Mouse (Mus musculus): ENCODE measurements around the gene Olfr435. TPM values are rescaled to one million over a fixed set of nuclear protein-coding genes. Genes with fewer than 3 reads are reported as not detected.
"Not testable (repeated sequence)": the region's sequence is repeated elsewhere in the genome, so short reads cannot be mapped to it uniquely, and the experiment has no call there.

Gene Olfr435
- polyA plus RNA-seq, 1 experiment from 2014 or later: not detected

- DNase-seq (ENCODE audit: low spot score) (no peak), ATAC-seq (ENCODE audit: low read depth) (no peak)
- H3K4me1 ChIP-seq (ENCODE audit: control insufficient read depth, insufficient read depth, low read length): no peaks in the 10 kb centered on the region
- H3K36me3 ChIP-seq (ENCODE audit: control insufficient read depth, insufficient read depth, low read length): no peaks in the 10 kb centered on the region
- H3K4me3 ChIP-seq (ENCODE audit: low read depth, low read length): no peak overlapping the region
- H3K9ac ChIP-seq (ENCODE audit: low read depth, low read length): no peak overlapping the region
- H3K27ac ChIP-seq (replicated peaks; ENCODE audit: low read depth, low read length): no peak overlapping the region
- no peak overlapping the region for H3K4me2 ChIP-seq (ENCODE audit: low read depth, low read length)
- H3K9me3 ChIP-seq (ENCODE audit: control insufficient read depth, low read length): no peaks in the 10 kb centered on the region
- H3K27me3 ChIP-seq (replicated peaks; ENCODE audit: control insufficient read depth, insufficient read depth, low read length): no peaks in the 10 kb centered on the region
Measured at GRCm38 (mm10) chr6:43202786-43203185, 5.8 kb downstream of the Olfr435 start.

- H3K4me3 ChIP-seq (ENCODE audit: low read depth, low read length): no peak overlapping the region
- DNase-seq (ENCODE audit: low spot score): no peak
- no peaks in the 10 kb centered on the region for H3K9me3 ChIP-seq (ENCODE audit: control insufficient read depth, low read length)
- no peak overlapping the region for H3K4me2 ChIP-seq (ENCODE audit: low read depth, low read length)
- H3K27ac ChIP-seq (replicated peaks; ENCODE audit: low read depth, low read length): no peak overlapping the region
- H3K27me3 ChIP-seq (replicated peaks; ENCODE audit: control insufficient read depth, insufficient read depth, low read length): no peaks in the 10 kb centered on the region
- ATAC-seq (ENCODE audit: low read depth): no peak
- H3K9ac ChIP-seq (ENCODE audit: low read depth, low read length): no peak overlapping the region
- H3K4me1 ChIP-seq (ENCODE audit: control insufficient read depth, insufficient read depth, low read length): no peaks in the 10 kb centered on the region
- H3K36me3 ChIP-seq (ENCODE audit: control insufficient read depth, insufficient read depth, low read length): no peaks in the 10 kb centered on the region
- WGBS: 35% methylated on average over 2 of the region's 2 CpGs
Measured at GRCm38 (mm10) chr6:43205355-43205754, 8.4 kb downstream of the Olfr435 start.

GRCm38 (mm10) chr6:43212873-43213272 is 15.9 kb downstream of the Olfr435 start, which contains the start of gene Olfr434:
Gene Olfr434, plus strand, starts transcription at chr6:43213021.
- not testable (repeated sequence) for H3K27ac ChIP-seq (replicated peaks; ENCODE audit: low read depth, low read length); H3K9ac ChIP-seq (ENCODE audit: low read depth, low read length); H3K4me2 ChIP-seq (ENCODE audit: low read depth, low read length); H3K27me3 ChIP-seq (replicated peaks; ENCODE audit: control insufficient read depth, insufficient read depth, low read length); H3K4me1 ChIP-seq (ENCODE audit: control insufficient read depth, insufficient read depth, low read length); ATAC-seq (ENCODE audit: low read depth); DNase-seq (ENCODE audit: low spot score); H3K4me3 ChIP-seq (ENCODE audit: low read depth, low read length); H3K36me3 ChIP-seq (ENCODE audit: control insufficient read depth, insufficient read depth, low read length); H3K9me3 ChIP-seq (ENCODE audit: control insufficient read depth, low read length)

- not testable (repeated sequence) for H3K9ac ChIP-seq (ENCODE audit: low read depth, low read length); H3K9me3 ChIP-seq (ENCODE audit: control insufficient read depth, low read length); H3K27me3 ChIP-seq (replicated peaks; ENCODE audit: control insufficient read depth, insufficient read depth, low read length); DNase-seq (ENCODE audit: low spot score); H3K4me3 ChIP-seq (ENCODE audit: low read depth, low read length); H3K36me3 ChIP-seq (ENCODE audit: control insufficient read depth, insufficient read depth, low read length); H3K4me1 ChIP-seq (ENCODE audit: control insufficient read depth, insufficient read depth, low read length); H3K4me2 ChIP-seq (ENCODE audit: low read depth, low read length); ATAC-seq (ENCODE audit: low read depth); H3K27ac ChIP-seq (replicated peaks; ENCODE audit: low read depth, low read length)
- WGBS: 80% methylated on average over 1 of the region's 1 CpGs
Measured at GRCm38 (mm10) chr6:43231255-43231654, 34.3 kb downstream of the Olfr435 start, which contains the start of gene Olfr47. Gene Olfr47, plus strand, starts transcription at chr6:43231529.

- DNase-seq (ENCODE audit: low spot score) (peak; percentile 24), ATAC-seq (ENCODE audit: low read depth) (no peak)
- Histone ChIP-seq H3K9me3 (ENCODE audit: control insufficient read depth, low read length) (no peaks in the 10 kb centered on the region), H3K9ac (ENCODE audit: low read depth, low read length) (no peak overlapping the region), H3K4me3 (ENCODE audit: low read depth, low read length) (no peak overlapping the region), H3K4me2 (ENCODE audit: low read depth, low read length) (no peak overlapping the region), H3K27me3 (replicated peaks; ENCODE audit: control insufficient read depth, insufficient read depth, low read length) (no peaks in the 10 kb centered on the region), H3K36me3 (ENCODE audit: control insufficient read depth, insufficient read depth, low read length) (no peaks in the 10 kb centered on the region), H3K4me1 (ENCODE audit: control insufficient read depth, insufficient read depth, low read length) (no peaks in the 10 kb centered on the region), H3K27ac (replicated peaks; ENCODE audit: low read depth, low read length) (no peak overlapping the region)
- 15% methylated on average over 4 of the region's 4 CpGs for WGBS
Measured at GRCm38 (mm10) chr6:43242061-43242460, 45.1 kb downstream of the Olfr435 start.

- H3K9me3 ChIP-seq (ENCODE audit: control insufficient read depth, low read length): no peaks in the 10 kb centered on the region
- H3K4me3 ChIP-seq (ENCODE audit: low read depth, low read length): no peak overlapping the region
- WGBS: 50% methylated on average over 3 of the region's 3 CpGs
- no peak overlapping the region for H3K9ac ChIP-seq (ENCODE audit: low read depth, low read length)
- no peak overlapping the region for H3K4me2 ChIP-seq (ENCODE audit: low read depth, low read length)
- H3K36me3 ChIP-seq (ENCODE audit: control insufficient read depth, insufficient read depth, low read length): no peaks in the 10 kb centered on the region
- no peak overlapping the region for H3K27ac ChIP-seq (replicated peaks; ENCODE audit: low read depth, low read length)
- H3K27me3 ChIP-seq (replicated peaks; ENCODE audit: control insufficient read depth, insufficient read depth, low read length): no peaks in the 10 kb centered on the region
- H3K4me1 ChIP-seq (ENCODE audit: control insufficient read depth, insufficient read depth, low read length): no peaks in the 10 kb centered on the region
- ATAC-seq (ENCODE audit: low read depth) (no peak), DNase-seq (ENCODE audit: low spot score) (no peak)
Measured at GRCm38 (mm10) chr6:43247396-43247795, 50.5 kb downstream of the Olfr435 start.

GRCm38 (mm10) chr6:43252994-43253393 is 56.0 kb downstream of the Olfr435 start:
- no peaks in the 10 kb centered on the region for H3K4me1 ChIP-seq (ENCODE audit: control insufficient read depth, insufficient read depth, low read length)
- 86% methylated on average over 1 of the region's 1 CpGs for WGBS
- no peaks in the 10 kb centered on the region for H3K9me3 ChIP-seq (ENCODE audit: control insufficient read depth, low read length)
- H3K9ac ChIP-seq (ENCODE audit: low read depth, low read length): no peak overlapping the region
- no peak for ATAC-seq (ENCODE audit: low read depth)
- H3K27ac ChIP-seq (replicated peaks; ENCODE audit: low read depth, low read length): no peak overlapping the region
- H3K4me2 ChIP-seq (ENCODE audit: low read depth, low read length): no peak overlapping the region
- no peaks in the 10 kb centered on the region for H3K36me3 ChIP-seq (ENCODE audit: control insufficient read depth, insufficient read depth, low read length)
- no peaks in the 10 kb centered on the region for H3K27me3 ChIP-seq (replicated peaks; ENCODE audit: control insufficient read depth, insufficient read depth, low read length)
- DNase-seq (ENCODE audit: low spot score): no peak
- H3K4me3 ChIP-seq (ENCODE audit: low read depth, low read length): no peak overlapping the region

Other genes with a start within 250 kb of the Olfr435 start
- 0.11 TPM in 1 of 2 replicates, not detected in the other for gene Olfr444, start 248.1 kb upstream of the Olfr435 start, polyA plus RNA-seq (2014; fragmentation: Nextera tagmentation; extraction: Ambion mirVana)
- gene Olfr441, start 90.8 kb upstream of the Olfr435 start, polyA plus RNA-seq (2014; fragmentation: Nextera tagmentation; extraction: Ambion mirVana): not detected in 2 replicates
- not detected in 2 replicates for gene Olfr237-ps1, start 50.6 kb upstream of the Olfr435 start, polyA plus RNA-seq (2014; fragmentation: Nextera tagmentation; extraction: Ambion mirVana)
- not detected in 2 replicates for gene Olfr437, start 33.9 kb upstream of the Olfr435 start, polyA plus RNA-seq (2014; fragmentation: Nextera tagmentation; extraction: Ambion mirVana)
- gene Olfr13, start 25.0 kb upstream of the Olfr435 start, polyA plus RNA-seq (2014; fragmentation: Nextera tagmentation; extraction: Ambion mirVana): not detected in 2 replicates
- gene Olfr434, start 15.9 kb downstream of the Olfr435 start, polyA plus RNA-seq (2014; fragmentation: Nextera tagmentation; extraction: Ambion mirVana): not detected in 2 replicates
- gene Olfr47, start 34.4 kb downstream of the Olfr435 start, polyA plus RNA-seq (2014; fragmentation: Nextera tagmentation; extraction: Ambion mirVana): not detected in 2 replicates
- gene Arhgef5, start 68.4 kb downstream of the Olfr435 start, polyA plus RNA-seq (2014; fragmentation: Nextera tagmentation; extraction: Ambion mirVana): 9.8 TPM in 2 replicates
- gene Nobox, start 112.4 kb downstream of the Olfr435 start, polyA plus RNA-seq (2014; fragmentation: Nextera tagmentation; extraction: Ambion mirVana): not detected in 2 replicates

Measured in embryonic facial prominence, embryonic 14.5 days (tissue).